Mouse (Mus musculus) ES-E14 (cell line): ENCODE measurements around the gene Tpp2.

Experiments
- CHD2 ChIP-seq: IDR thresholded peaks from 2 replicates; pipeline ENCODE4 v1.6.1; 2014; ENCODE audit warnings: mild to moderate bottlenecking, low read depth, low read length, inconsistent platforms
- MAFK ChIP-seq: IDR thresholded peaks from 2 replicates; pipeline ENCODE4 v1.6.1; 2014; ENCODE audit warnings: mild to moderate bottlenecking, low read depth, low read length, inconsistent platforms; ENCODE audit not compliant: insufficient read depth
- ZC3H11A ChIP-seq: IDR thresholded peaks from 2 replicates; pipeline ENCODE4 v1.6.1; 2012; ENCODE audit warnings: low read depth, mild to moderate bottlenecking, inconsistent platforms, low read length, borderline replicate concordance

- TF ChIP-seq ZC3H11A (no peak), MAFK (no peak), CHD2 (no peak)
These were observed 82.1 kb downstream of the Tpp2 start for GRCm38 (mm10) chr1:44015556-44015955.
